ENCODE assay signal across 24 mouse cellular contexts in the genomic region with DNA sequence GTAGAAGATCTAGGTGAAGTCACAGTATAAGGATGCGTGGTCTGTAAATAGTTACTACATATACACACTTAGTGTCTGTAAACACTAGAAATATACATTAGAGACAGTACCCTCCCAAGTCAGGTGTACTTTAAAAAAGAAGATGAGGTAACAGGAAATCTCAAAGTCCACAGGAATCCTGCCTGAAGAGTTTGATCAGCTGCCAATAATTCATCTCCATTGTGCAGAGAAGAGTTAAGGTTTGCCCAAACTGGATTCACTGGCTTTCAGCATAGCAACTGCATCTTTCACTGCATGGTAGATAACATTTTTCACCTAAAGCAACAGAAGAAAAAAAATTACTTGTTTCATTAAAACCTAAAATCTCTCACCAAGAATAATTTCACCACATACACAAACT. TPM values are rescaled to one million over a fixed set of nuclear protein-coding genes. Genes with fewer than 3 reads are reported as not detected.
A peak's percentile ranks its signal among the peaks of the same experiment; 100 is the strongest.
DNase-seq lines count a peak whose midpoint lies in the region; ATAC-seq and TF ChIP-seq lines count a peak whose summit lies in the region.
"Had no signal": no experiment of that assay in that cellular context is flagged by ENCODE, and none has a peak within 500 bp of the region (broad histone marks: within the 10 kb centered on the region; RNA-seq: fewer than 3 reads in every experiment).

No protein-coding gene starts in this region.

- no peak for TF ChIP-seq POLR2A in CH12.LX (IDR thresholded peaks at IDR 0.05; ENCODE audit: low read depth, low read length)

- no peaks in the 10 kb centered on the region for H3K79me2 ChIP-seq in CH12.LX (replicated peaks; ENCODE audit: control insufficient read depth, extremely low read depth, insufficient read depth, poor library complexity, severe bottlenecking)

- TF ChIP-seq EP300 in CH12.LX (IDR thresholded peaks at IDR 0.05; ENCODE audit: low read length): no peak

- intact Hi-C loops in heart, postnatal 10 days (cut with DNase I): no loop called here

- H3K36me3 ChIP-seq in heart, embryonic 12.5 days: peaks cover 75% of the 10 kb centered on the region
- peaks cover 53% of the 10 kb centered on the region for H3K36me3 ChIP-seq in heart, embryonic 16.5 days (ENCODE audit: control insufficient read depth, insufficient read depth)
- peaks cover 77% of the 10 kb centered on the region for H3K36me3 ChIP-seq in heart, embryonic 10.5 days
- H3K36me3 ChIP-seq in CH12.LX (replicated peaks in 1 of 2; ENCODE audit: control insufficient read depth in 1 of 2, insufficient read depth in 1 of 2, low read length in 1 of 2): peaks cover 49 to 80% of the 10 kb centered on the region in 2 experiments

- dilution Hi-C loops in CH12.LX (cut with MboI; ENCODE audit: extremely low pct_ligation_motif_present, extremely low pct_unique_long_range_greater_than_20kb, low sequenced_read_pairs): no loop called here

- H3K9me3 ChIP-seq in heart, embryonic 12.5 days (replicated peaks): no peaks in the 10 kb centered on the region
- no peaks in the 10 kb centered on the region for H3K9me3 ChIP-seq in heart, embryonic 16.5 days (replicated peaks; ENCODE audit: control insufficient read depth, low read length)
- H3K9me3 ChIP-seq in heart, embryonic 10.5 days: no peaks in the 10 kb centered on the region
- no peaks in the 10 kb centered on the region for H3K9me3 ChIP-seq in CH12.LX (replicated peaks; ENCODE audit: low read length)
- H3K9me3 ChIP-seq: embryonic facial prominence, embryonic 10.5 days; embryonic facial prominence, embryonic 13.5 days; forebrain, embryonic 12.5 days; forebrain, embryonic 15.5 days; hindbrain, embryonic 10.5 days; hindbrain, embryonic 13.5 days; intestine, embryonic 15.5 days had no signal

- no peaks in the 10 kb centered on the region for H3K27me3 ChIP-seq in heart, embryonic 12.5 days (replicated peaks)
- H3K27me3 ChIP-seq in heart, embryonic 16.5 days (ENCODE audit: control insufficient read depth, insufficient read depth, low read length): no peaks in the 10 kb centered on the region
- H3K27me3 ChIP-seq in heart, embryonic 10.5 days (ENCODE audit: insufficient read depth, poor library complexity, severe bottlenecking): no peaks in the 10 kb centered on the region
- H3K27me3 ChIP-seq in CH12.LX (replicated peaks): no peaks in the 10 kb centered on the region
- H3K27me3 ChIP-seq: embryonic facial prominence, embryonic 13.5 days; forebrain, embryonic 12.5 days; forebrain, embryonic 15.5 days; hindbrain, embryonic 13.5 days; intestine, embryonic 15.5 days had no signal

- H3K4me3 ChIP-seq in heart, embryonic 12.5 days: no peak overlapping the region
- H3K4me3 ChIP-seq in heart, embryonic 16.5 days (ENCODE audit: low read length): no peak overlapping the region
- H3K4me3 ChIP-seq in heart, embryonic 10.5 days: no peak overlapping the region
- H3K4me3 ChIP-seq in CH12.LX (replicated peaks in 1 of 3; ENCODE audit: low read depth in 2 of 3, low read length in 2 of 3, poor library complexity in 1 of 3): no peak overlapping the region
- H3K4me3 ChIP-seq: embryonic facial prominence, embryonic 10.5 days; embryonic facial prominence, embryonic 13.5 days; erythroblast, embryonic 14.5 days; forebrain, embryonic 12.5 days; forebrain, embryonic 15.5 days; hindbrain, embryonic 10.5 days; hindbrain, embryonic 13.5 days; intestine, embryonic 15.5 days had no signal

- no peak for ATAC-seq in heart, embryonic 12.5 days (ENCODE audit: insufficient number of reproducible peaks, low FRiP score)
- ATAC-seq in heart, embryonic 16.5 days (replicated peaks; ENCODE audit: extremely low read depth, insufficient read depth, low FRiP score): no peak
- ATAC-seq: forebrain, embryonic 15.5 days; hindbrain, embryonic 16.5 days; intestine, embryonic 15.5 days had no signal

- TF ChIP-seq CTCF in CH12.LX (conservative IDR thresholded peaks at IDR 0.05 in 1 of 2, IDR thresholded peaks at IDR 0.05 in 1 of 2; ENCODE audit: low read depth in 2 of 2, low read length in 2 of 2): no peak

- in situ Hi-C loops in CH12.LX (cut with MboI; ENCODE audit: low pct_ligation_motif_present, low pct_unique_long_range_greater_than_20kb, low sequenced_read_pairs): no loop called here

- no peak overlapping the region for H3K4me2 ChIP-seq in heart, embryonic 12.5 days
- H3K4me2 ChIP-seq in heart, embryonic 16.5 days (ENCODE audit: low read depth, low read length): no peak overlapping the region
- H3K4me2 ChIP-seq in CH12.LX (ENCODE audit: insufficient read depth, low read depth, poor library complexity, severe bottlenecking): no peak overlapping the region
- H3K4me2 ChIP-seq: embryonic facial prominence, embryonic 13.5 days; forebrain, embryonic 12.5 days; forebrain, embryonic 15.5 days; heart, embryonic 11.5 days; hindbrain, embryonic 13.5 days; intestine, embryonic 15.5 days had no signal

- 100% methylated on average over 1 of the region's 1 CpGs for WGBS in heart, embryonic 12.5 days
- 95% methylated on average over 1 of the region's 1 CpGs for WGBS in heart, embryonic 16.5 days
- 100% methylated on average over 1 of the region's 1 CpGs for WGBS in heart, embryonic 10.5 days

- TF ChIP-seq RAD21 in CH12.LX (IDR thresholded peaks at IDR 0.05; ENCODE audit: low read depth, low read length): no peak

- DNase-seq in heart, postnatal 10 days: no peak
- DNase-seq in heart, embryonic 10.5 days (ENCODE audit: low spot score): no peak
- peak; percentile 55 for DNase-seq in kidney, adult 9 months
- DNase-seq in kidney, adult 18-20 months: no peak
- no peak for DNase-seq in CH12.LX (ENCODE audit: extremely low read depth)
- DNase-seq: B cell, adult 2 months; cerebellum, adult 11-12 months; cerebellum, adult 8-10 months; cerebellum, postnatal 10 days; cerebellum, postnatal 36 days; embryo, embryonic 11 days; gastrocnemius, postnatal 10 days had no signal

- H3K9ac ChIP-seq in heart, embryonic 12.5 days: no peak overlapping the region
- H3K9ac ChIP-seq in heart, embryonic 16.5 days (ENCODE audit: low read length): no peak overlapping the region
- H3K9ac ChIP-seq in CH12.LX (ENCODE audit: insufficient read depth, low read depth): no peak overlapping the region
- H3K9ac ChIP-seq: embryonic facial prominence, embryonic 13.5 days; forebrain, embryonic 12.5 days; forebrain, embryonic 15.5 days; hindbrain, embryonic 13.5 days; intestine, embryonic 15.5 days had no signal

- H3K4me1 ChIP-seq in heart, embryonic 12.5 days (replicated peaks): peaks cover 12% of the 10 kb centered on the region
- peaks cover 11% of the 10 kb centered on the region; the same call in 1 of the 2 replicates for H3K4me1 ChIP-seq in heart, embryonic 16.5 days (ENCODE audit: control insufficient read depth, insufficient read depth, low read length)
- no peaks in the 10 kb centered on the region for H3K4me1 ChIP-seq in heart, embryonic 10.5 days
- no peaks in the 10 kb centered on the region for H3K4me1 ChIP-seq in CH12.LX (ENCODE audit: control insufficient read depth in 1 of 2, insufficient read depth in 2 of 2)
- H3K4me1 ChIP-seq: embryonic facial prominence, embryonic 10.5 days; embryonic facial prominence, embryonic 13.5 days; forebrain, embryonic 12.5 days; forebrain, embryonic 15.5 days; hindbrain, embryonic 10.5 days; hindbrain, embryonic 13.5 days; intestine, embryonic 15.5 days had no signal

- H3K27ac ChIP-seq in heart, embryonic 12.5 days (ENCODE audit: poor library complexity, severe bottlenecking): peak overlapping the region; percentile 80
- H3K27ac ChIP-seq in heart, embryonic 16.5 days (ENCODE audit: low read length): peak overlapping the region; percentile 84
- no peak overlapping the region for H3K27ac ChIP-seq in heart, embryonic 10.5 days
- no peak overlapping the region for H3K27ac ChIP-seq in CH12.LX (ENCODE audit: insufficient read depth, low read depth)
- H3K27ac ChIP-seq: embryonic facial prominence, embryonic 10.5 days; embryonic facial prominence, embryonic 13.5 days; forebrain, embryonic 12.5 days; forebrain, embryonic 15.5 days; hindbrain, embryonic 10.5 days; hindbrain, embryonic 13.5 days; intestine, embryonic 15.5 days had no signal

TF ChIP-seq in CH12.LX, 34 proteins besides CTCF, POLR2A, EP300 and RAD21:
- no peak for TF ChIP-seq ETS1 (conservative IDR thresholded peaks at IDR 0.05; ENCODE audit: low read depth, low read length)
- TF ChIP-seq CHD2 (IDR thresholded peaks at IDR 0.05; ENCODE audit: low read length): no peak
- no peak for TF ChIP-seq BHLHE40 (IDR thresholded peaks at IDR 0.05; ENCODE audit: low read depth, low read length)
- no peak for TF ChIP-seq MYC (IDR thresholded peaks at IDR 0.05; ENCODE audit: low read depth, low read length)
- no peak for TF ChIP-seq MAFK (IDR thresholded peaks at IDR 0.05; ENCODE audit: insufficient replicate concordance, low read length)
- TF ChIP-seq POLR2AphosphoS2 (IDR thresholded peaks at IDR 0.05; ENCODE audit: low read depth, low read length): 0 out of 2 replicates have a peak, but pooled peaks have one; percentile 36
- TF ChIP-seq ZC3H11A (IDR thresholded peaks at IDR 0.05; ENCODE audit: low read depth, low read length): no peak
- TF ChIP-seq MEF2A (IDR thresholded peaks at IDR 0.05; ENCODE audit: borderline replicate concordance, low read depth, low read length): no peak
TF ChIP-seq in CH12.LX: peak in this region for 1.

RNA-seq across cellular contexts. Expression of a gene that starts 43.4 kb away (rescaled TPM):
- 48.5 and 51.7 TPM in 2 replicates for polyA plus RNA-seq in heart, embryonic 12.5 days (2016; fragmentation: Nextera tagmentation; extraction: Ambion mirVana)
- total RNA-seq in heart, postnatal 10 days (2021): 10 to 100 TPM; 32.1 to 33.1 TPM
- polyA plus RNA-seq in heart, embryonic 16.5 days (2015; fragmentation: Nextera tagmentation; extraction: Ambion mirVana): 34.1 and 35.1 TPM in 2 replicates
- polyA plus RNA-seq in heart, embryonic 10.5 days (2016; fragmentation: Nextera tagmentation; extraction: Ambion mirVana): 42.8 and 43.9 TPM in 2 replicates
- total RNA-seq in CH12.LX (2012; rRNA removed): 12.9 and 22.5 TPM in 2 replicates
- 38.1 and 43.5 TPM in 2 replicates for total RNA-seq in CH12.LX (2014; rRNA removed)
- 12.3 and 14.7 TPM in 2 replicates for polyA plus RNA-seq in CH12.LX (2012; ENCODE audit: insufficient read length, low read depth)

RNA-seq across cellular contexts. Expression of a gene that starts 45.8 kb away (rescaled TPM):
- polyA plus RNA-seq in heart, embryonic 12.5 days (2016; fragmentation: Nextera tagmentation; extraction: Ambion mirVana): 63.2 and 63.8 TPM in 2 replicates
- 10 to 100 TPM; 62.8 to 67.7 TPM for total RNA-seq in heart, postnatal 10 days (2021)
- polyA plus RNA-seq in heart, embryonic 16.5 days (2015; fragmentation: Nextera tagmentation; extraction: Ambion mirVana): 64.1 and 67.6 TPM in 2 replicates
- polyA plus RNA-seq in heart, embryonic 10.5 days (2016; fragmentation: Nextera tagmentation; extraction: Ambion mirVana): 62.1 and 69.8 TPM in 2 replicates
- total RNA-seq in CH12.LX (2012; rRNA removed): 27.8 and 30.3 TPM in 2 replicates
- 44.7 and 53.8 TPM in 2 replicates for total RNA-seq in CH12.LX (2014; rRNA removed)
- polyA plus RNA-seq in CH12.LX (2012; ENCODE audit: insufficient read length, low read depth): 68.1 and 76.5 TPM in 2 replicates

Comparison
In these comparisons a context has a peak if more than half of its experiments do, and no peak if none do; other contexts are left out.
1. H3K27ac ChIP-seq: peak in heart, embryonic 12.5 days (single experiment) and heart, embryonic 16.5 days (single experiment); none in heart, embryonic 10.5 days (single experiment) and CH12.LX (single experiment).